Mouse (Mus musculus) CH12.LX (cell line): ENCODE results near the gene Stard10. TPM values are rescaled to one million over a fixed set of nuclear protein-coding genes. Genes with fewer than 3 reads are reported as not detected.

Source experiments
- DNase-seq: peaks from one replicate; pipeline ENCODE4 v3.0.0-alpha.2; 2013; ENCODE audit errors: extremely low read depth
- H3K27ac ChIP-seq: 2 replicates; pipeline ENCODE4 v1.5.1; 2012; ENCODE audit warnings: low read depth, mild to moderate bottlenecking, control low read depth, moderate library complexity; ENCODE audit not compliant: insufficient read depth
- H3K27me3 ChIP-seq: replicated peaks from 2 replicates; pipeline ENCODE3; 2012; ENCODE audit warnings: inconsistent platforms
- H3K36me3 ChIP-seq, 2 experiments: replicated peaks in 1 of 2; 2 replicates each; pipeline versions ENCODE3 to v1.6.1; 2012; ENCODE audit warnings: inconsistent platforms in 1 of 2, low read length in 1 of 2, mild to moderate bottlenecking in 1 of 2, mixed read lengths in 1 of 2, moderate library complexity in 1 of 2; ENCODE audit not compliant: control insufficient read depth in 1 of 2, insufficient read depth in 1 of 2
- H3K4me1 ChIP-seq, 2 experiments: 2 replicates each; pipeline ENCODE4 v1.6.1; 2012; ENCODE audit warnings: inconsistent platforms in 1 of 2, moderate library complexity in 1 of 2; ENCODE audit not compliant: insufficient read depth in 2 of 2, control insufficient read depth in 1 of 2
- H3K4me2 ChIP-seq: 2 replicates; pipeline ENCODE4 v1.6.1; 2012; ENCODE audit warnings: low read depth, mild to moderate bottlenecking, control low read depth; ENCODE audit not compliant: poor library complexity, insufficient read depth, severe bottlenecking
- H3K4me3 ChIP-seq, 3 experiments: fragments of 150-350 bp in 1 of 3; sonication (generic) in 1 of 3; replicated peaks in 1 of 3; 2 replicates each; pipeline versions ENCODE3 to v1.5.1; 2011 to 2012; ENCODE audit warnings: low read depth in 2 of 3, low read length in 2 of 3, mild to moderate bottlenecking in 2 of 3, moderate library complexity in 2 of 3, control low read depth in 1 of 3, improper control_type of control experiment in 1 of 3, inconsistent platforms in 1 of 3, mixed read lengths in 1 of 3; ENCODE audit not compliant: poor library complexity in 1 of 3
- H3K79me2 ChIP-seq: replicated peaks from 2 replicates; pipeline ENCODE4 v1.6.1; 2012; ENCODE audit warnings: mild to moderate bottlenecking, moderate library complexity; ENCODE audit not compliant: control insufficient read depth, poor library complexity, insufficient read depth, severe bottlenecking; ENCODE audit errors: extremely low read depth
- H3K9ac ChIP-seq: 2 replicates; pipeline ENCODE4 v1.6.1; 2012; ENCODE audit warnings: low read depth, mild to moderate bottlenecking, control low read depth, moderate library complexity; ENCODE audit not compliant: insufficient read depth
- H3K9me3 ChIP-seq: replicated peaks from 2 replicates; pipeline ENCODE3; 2012; ENCODE audit warnings: low read length, inconsistent platforms, mixed read lengths
- BHLHE40 ChIP-seq: IDR thresholded peaks from 2 replicates; pipeline ENCODE4 v1.6.1; 2011; ENCODE audit warnings: mild to moderate bottlenecking, low read depth, low read length, improper control_type of control experiment
- CTCF ChIP-seq, 2 experiments: IDR thresholded peaks in 1 of 2; conservative IDR thresholded peaks in 1 of 2; 2 replicates each; pipeline ENCODE4 v1.5.1; 2011 to 2012; ENCODE audit warnings: low read depth in 2 of 2, low read length in 2 of 2, improper control_type of control experiment in 1 of 2, inconsistent platforms in 1 of 2, mild to moderate bottlenecking in 1 of 2, moderate library complexity in 1 of 2
- E2F4 ChIP-seq: IDR thresholded peaks from 2 replicates; pipeline ENCODE4 v1.6.1; 2011; ENCODE audit warnings: low read depth, low read length, improper control_type of control experiment; ENCODE audit not compliant: insufficient replicate concordance
- JUN ChIP-seq: IDR thresholded peaks from 2 replicates; pipeline ENCODE4 v1.6.1; 2011; ENCODE audit warnings: low read depth, mild to moderate bottlenecking, low read length, improper control_type of control experiment, moderate library complexity; ENCODE audit not compliant: insufficient read depth
- KAT2A ChIP-seq: IDR thresholded peaks from 2 replicates; pipeline ENCODE4 v1.6.1; 2012; ENCODE audit warnings: low read length, improper control_type of control experiment, inconsistent platforms; ENCODE audit not compliant: insufficient replicate concordance
- MXI1 ChIP-seq: IDR thresholded peaks from 2 replicates; pipeline ENCODE4 v1.6.1; 2011; ENCODE audit warnings: mild to moderate bottlenecking, low read depth, low read length, improper control_type of control experiment
- MYC ChIP-seq: IDR thresholded peaks from 2 replicates; pipeline ENCODE4 v1.6.1; 2011; ENCODE audit warnings: low read depth, mild to moderate bottlenecking, improper control_type of control experiment, low read length
- NRF1 ChIP-seq: IDR thresholded peaks from 2 replicates; pipeline ENCODE4 v1.6.1; 2014; ENCODE audit warnings: low read depth, mild to moderate bottlenecking, inconsistent platforms, low read length, improper control_type of control experiment, moderate library complexity
- RCOR1 ChIP-seq: conservative IDR thresholded peaks from 2 replicates; pipeline ENCODE4 v1.6.1; 2012; ENCODE audit warnings: low read depth, mild to moderate bottlenecking, inconsistent platforms, low read length, improper control_type of control experiment
- SMC3 ChIP-seq: IDR thresholded peaks from 2 replicates; pipeline ENCODE4 v1.6.1; 2011; ENCODE audit warnings: low read depth, low read length, improper control_type of control experiment
- TBP ChIP-seq: conservative IDR thresholded peaks from 2 replicates; pipeline ENCODE4 v1.6.1; 2011; ENCODE audit warnings: low read depth, low read length, improper control_type of control experiment
- USF2 ChIP-seq: conservative IDR thresholded peaks from 2 replicates; pipeline ENCODE4 v1.6.1; 2011; ENCODE audit warnings: low read depth, low read length, improper control_type of control experiment
- ZKSCAN1 ChIP-seq: IDR thresholded peaks from 2 replicates; pipeline ENCODE4 v1.6.1; 2012; ENCODE audit warnings: low read depth, inconsistent platforms, low read length, improper control_type of control experiment, borderline replicate concordance
- ZMIZ1 ChIP-seq: IDR thresholded peaks from 2 replicates; pipeline ENCODE4 v1.6.1; 2012; ENCODE audit warnings: low read depth, mild to moderate bottlenecking, inconsistent platforms, low read length, improper control_type of control experiment
- dilution Hi-C: fragments of 300-500 bp; cut with MboI; formaldehyde crosslinking; loops from 2 replicates; pipeline ENCODE4 v1.14.3; 2020; ENCODE audit warnings: low sequenced_read_pairs; ENCODE audit not compliant: extremely low pct_unique_long_range_greater_than_20kb, extremely low pct_ligation_motif_present
- in situ Hi-C: fragments of 300-500 bp; cut with MboI; formaldehyde crosslinking; loops from 3 replicates; pipeline ENCODE4 v1.14.3; 2019; ENCODE audit warnings: low sequenced_read_pairs, low pct_ligation_motif_present, low pct_unique_long_range_greater_than_20kb, mixed read lengths
- polyA plus RNA-seq: library from polyadenylated mRNA; unstranded; fragments of >175 nt; gene quantifications from 2 replicates; pipeline ENCODE4 v1.2.1, GENCODE M21; 2012; ENCODE audit warnings: low read depth; ENCODE audit not compliant: insufficient read length
- total RNA-seq, 2 experiments: library from RNA; depleted of rRNA; stranded (reverse); fragments of 300-350 nt in 1 of 2; fragments of >200 nt in 1 of 2; gene quantifications; 2 replicates each; pipeline ENCODE4 v1.2.3; 2012 to 2014

The Stard10 gene
- total and polyA plus RNA-seq, 3 experiments: 2.4 to 12.7 (median 6.7) TPM

DNA sequence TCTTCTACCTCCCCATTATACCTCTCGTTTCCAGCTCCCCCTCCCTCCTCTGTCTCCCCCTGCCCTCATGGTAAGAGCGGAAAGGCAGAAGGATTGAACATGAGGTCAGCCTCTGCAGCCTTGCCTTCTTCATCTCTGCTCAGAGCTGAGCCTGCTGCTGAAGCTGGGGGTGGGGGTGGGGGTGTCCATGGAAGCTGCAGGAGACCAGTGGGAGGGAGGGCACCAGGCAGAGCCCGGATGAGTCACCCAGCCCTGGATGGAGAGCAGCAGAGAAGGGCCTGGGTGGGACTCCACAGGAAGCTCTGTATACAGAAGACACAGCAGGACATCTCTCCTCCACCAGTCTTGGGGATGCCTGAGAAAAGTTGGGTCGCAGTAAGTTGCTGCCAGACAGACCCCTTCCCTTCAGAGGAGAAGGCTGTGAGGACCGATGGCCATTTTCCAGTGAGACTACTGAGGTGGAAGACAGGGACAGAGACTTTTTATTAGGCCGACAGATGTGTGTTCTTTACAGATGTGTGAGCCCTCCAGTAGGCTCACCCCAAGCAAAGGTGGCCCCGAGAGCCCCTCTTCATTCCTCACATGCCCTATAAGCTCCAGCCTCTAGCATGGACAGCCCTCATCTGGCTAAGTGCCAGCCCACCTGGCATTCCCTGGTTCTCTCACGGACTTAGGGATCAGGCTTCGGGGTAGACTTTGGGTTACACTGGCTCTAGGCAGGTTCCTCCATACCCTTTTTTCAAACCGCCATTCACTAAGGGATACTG, 13.4 kb downstream of the Stard10 start:
- dilution Hi-C loops: no loop called here
- no peak overlapping the region for H3K4me2 ChIP-seq
- TF ChIP-seq ZKSCAN1 (no peak), USF2 (no peak), MYC (no peak)

DNA sequence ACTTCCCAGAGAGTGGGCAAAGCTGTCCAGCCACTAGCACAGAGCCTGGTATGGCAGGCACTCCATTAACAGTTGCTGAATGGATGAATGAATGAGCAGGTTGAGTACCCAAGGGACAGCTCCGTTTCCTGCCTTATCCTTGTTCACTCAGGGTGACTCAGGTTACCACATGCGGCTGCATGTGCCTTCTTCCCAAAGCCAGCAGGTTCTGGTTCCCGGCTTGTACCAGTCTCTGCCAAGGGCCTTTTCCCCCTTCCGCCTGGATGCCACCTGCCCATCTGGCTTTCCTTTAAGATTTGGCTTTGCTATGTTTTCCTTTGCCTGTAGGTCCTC, 13.9 kb downstream of the Stard10 start:
- peaks cover 3% of the 10 kb centered on the region for H3K27me3 ChIP-seq
- TF ChIP-seq KAT2A: no peak
- TF ChIP-seq RCOR1: no peak
- TF ChIP-seq TBP: no peak
- no peak for TF ChIP-seq ZMIZ1
- TF ChIP-seq E2F4: no peak
- TF ChIP-seq NRF1: no peak
- no peak for TF ChIP-seq CTCF (conservative IDR thresholded peaks at IDR 0.05 in 1 of 2, IDR thresholded peaks at IDR 0.05 in 1 of 2; ENCODE audit: low read depth in 2 of 2, low read length in 2 of 2)
- no peak for TF ChIP-seq SMC3
- TF ChIP-seq MXI1: no peak
- TF ChIP-seq BHLHE40: no peak
- no peak for TF ChIP-seq JUN
- TF ChIP-seq, all 38 proteins: peak for 0
- H3K4me3 ChIP-seq: no peak overlapping the region
- no peak overlapping the region for H3K4me2 ChIP-seq
- dilution Hi-C loops: no loop called here
- no peaks in the 10 kb centered on the region for H3K79me2 ChIP-seq
- H3K9ac ChIP-seq: no peak overlapping the region
- no peak overlapping the region for H3K27ac ChIP-seq
- H3K4me1 ChIP-seq: peaks cover 0 to 15% of the 10 kb centered on the region in 2 experiments; a peak in 2 of 4 replicates
- no peaks in the 10 kb centered on the region for H3K9me3 ChIP-seq
- DNase-seq: no peak
- H3K36me3 ChIP-seq: no peaks in the 10 kb centered on the region
- in situ Hi-C loops: no loop called here

More for the DNA sequence above, 13.4 kb downstream of the Stard10 start:
- Histone ChIP-seq H3K27me3 (peaks cover 3% of the 10 kb centered on the region), H3K4me1 (peaks cover 0 to 15% of the 10 kb centered on the region in 2 experiments; a peak in 2 of 4 replicates), H3K27ac (no peak overlapping the region), H3K9me3 (no peaks in the 10 kb centered on the region), H3K9ac (no peak overlapping the region), H3K36me3 (no peaks in the 10 kb centered on the region), H3K4me3 (no peak overlapping the region), H3K79me2 (no peaks in the 10 kb centered on the region)
- in situ Hi-C loops: no loop called here
- DNase-seq: no peak
